Mouse (Mus musculus): ENCODE results near the gene Tcaf2. TPM values are rescaled to one million over a fixed set of nuclear protein-coding genes. Genes with fewer than 3 reads are reported as not detected.

Gene Tcaf2
- polyA plus RNA-seq, 1 experiment from 2014 or later: 2.1 TPM

GRCm38 (mm10) chr6:42667722-42668121 is 22.7 kb upstream of the Tcaf2 start:
- WGBS: 91% methylated on average over 2 of the region's 2 CpGs
- ATAC-seq (replicated peaks; ENCODE audit: low FRiP score): no peak
- peaks cover 2% of the 10 kb centered on the region; the same call in 1 of the 2 replicates for H3K36me3 ChIP-seq (ENCODE audit: control insufficient read depth, insufficient read depth, low read length)
- no peaks in the 10 kb centered on the region for H3K9me3 ChIP-seq (ENCODE audit: control insufficient read depth, low read length)
- H3K9ac ChIP-seq (ENCODE audit: low read length): no peak overlapping the region
- no peaks in the 10 kb centered on the region for H3K27me3 ChIP-seq (ENCODE audit: control insufficient read depth, insufficient read depth, low read length)
- H3K4me3 ChIP-seq (ENCODE audit: low read depth, low read length): no peak overlapping the region
- no peak for DNase-seq (ENCODE audit: low spot score)
- H3K4me1 ChIP-seq (replicated peaks; ENCODE audit: control insufficient read depth, insufficient read depth, low read length): no peaks in the 10 kb centered on the region
- H3K27ac ChIP-seq (ENCODE audit: low read depth, low read length): no peak overlapping the region
- H3K4me2 ChIP-seq (ENCODE audit: low read depth, low read length, severe bottlenecking): no peak overlapping the region

GRCm38 (mm10) chr6:42661739-42662138 is 16.7 kb upstream of the Tcaf2 start:
- Histone ChIP-seq H3K4me2 (ENCODE audit: low read depth, low read length, severe bottlenecking) (no peak overlapping the region), H3K9me3 (ENCODE audit: control insufficient read depth, low read length) (no peaks in the 10 kb centered on the region), H3K27me3 (ENCODE audit: control insufficient read depth, insufficient read depth, low read length) (no peaks in the 10 kb centered on the region), H3K9ac (ENCODE audit: low read length) (no peak overlapping the region), H3K4me1 (replicated peaks; ENCODE audit: control insufficient read depth, insufficient read depth, low read length) (no peaks in the 10 kb centered on the region), H3K27ac (ENCODE audit: low read depth, low read length) (no peak overlapping the region), H3K36me3 (ENCODE audit: control insufficient read depth, insufficient read depth, low read length) (no peaks in the 10 kb centered on the region), H3K4me3 (ENCODE audit: low read depth, low read length) (no peak overlapping the region)
- no peak for ATAC-seq (replicated peaks; ENCODE audit: low FRiP score)
- no peak for DNase-seq (ENCODE audit: low spot score)
- WGBS: 73% methylated on average over 2 of the region's 2 CpGs

GRCm38 (mm10) chr6:42634393-42634792 is 10.7 kb downstream of the Tcaf2 start:
- no peaks in the 10 kb centered on the region for H3K27me3 ChIP-seq (ENCODE audit: control insufficient read depth, insufficient read depth, low read length)
- no peak overlapping the region for H3K27ac ChIP-seq (ENCODE audit: low read depth, low read length)
- ATAC-seq (replicated peaks; ENCODE audit: low FRiP score): no peak
- DNase-seq (ENCODE audit: low spot score): no peak
- H3K4me1 ChIP-seq (replicated peaks; ENCODE audit: control insufficient read depth, insufficient read depth, low read length): no peaks in the 10 kb centered on the region
- no peaks in the 10 kb centered on the region for H3K9me3 ChIP-seq (ENCODE audit: control insufficient read depth, low read length)
- 91% methylated on average over 5 of the region's 5 CpGs for WGBS
- H3K36me3 ChIP-seq (ENCODE audit: control insufficient read depth, insufficient read depth, low read length): no peaks in the 10 kb centered on the region
- no peak overlapping the region for H3K4me2 ChIP-seq (ENCODE audit: low read depth, low read length, severe bottlenecking)
- H3K4me3 ChIP-seq (ENCODE audit: low read depth, low read length): no peak overlapping the region
- no peak overlapping the region for H3K9ac ChIP-seq (ENCODE audit: low read length)

- H3K4me2 ChIP-seq (ENCODE audit: low read depth, low read length, severe bottlenecking): no peak overlapping the region
- no peaks in the 10 kb centered on the region for H3K9me3 ChIP-seq (ENCODE audit: control insufficient read depth, low read length)
- H3K9ac ChIP-seq (ENCODE audit: low read length): no peak overlapping the region
- H3K4me1 ChIP-seq (replicated peaks; ENCODE audit: control insufficient read depth, insufficient read depth, low read length): no peaks in the 10 kb centered on the region
- DNase-seq (ENCODE audit: low spot score): no peak
- WGBS: 78% methylated on average over 4 of the region's 4 CpGs
- no peak for ATAC-seq (replicated peaks; ENCODE audit: low FRiP score)
- H3K36me3 ChIP-seq (ENCODE audit: control insufficient read depth, insufficient read depth, low read length): no peaks in the 10 kb centered on the region
- H3K27ac ChIP-seq (ENCODE audit: low read depth, low read length): no peak overlapping the region
- no peaks in the 10 kb centered on the region for H3K27me3 ChIP-seq (ENCODE audit: control insufficient read depth, insufficient read depth, low read length)
- no peak overlapping the region for H3K4me3 ChIP-seq (ENCODE audit: low read depth, low read length)
Observed at GRCm38 (mm10) chr6:42631395-42631794, 13.7 kb downstream of the Tcaf2 start.

- ATAC-seq (replicated peaks; ENCODE audit: low FRiP score): no peak
- no peaks in the 10 kb centered on the region for H3K36me3 ChIP-seq (ENCODE audit: control insufficient read depth, insufficient read depth, low read length)
- H3K4me3 ChIP-seq (ENCODE audit: low read depth, low read length): no peak overlapping the region
- H3K27ac ChIP-seq (ENCODE audit: low read depth, low read length): no peak overlapping the region
- no peak overlapping the region for H3K9ac ChIP-seq (ENCODE audit: low read length)
- WGBS: 79% methylated on average over 2 of the region's 2 CpGs
- H3K4me2 ChIP-seq (ENCODE audit: low read depth, low read length, severe bottlenecking): no peak overlapping the region
- H3K4me1 ChIP-seq (replicated peaks; ENCODE audit: control insufficient read depth, insufficient read depth, low read length): no peaks in the 10 kb centered on the region
- no peak for DNase-seq (ENCODE audit: low spot score)
- H3K9me3 ChIP-seq (ENCODE audit: control insufficient read depth, low read length): no peaks in the 10 kb centered on the region
- H3K27me3 ChIP-seq (ENCODE audit: control insufficient read depth, insufficient read depth, low read length): no peaks in the 10 kb centered on the region
Observed at GRCm38 (mm10) chr6:42616904-42617303, 28.1 kb downstream of the Tcaf2 start.

- Histone ChIP-seq H3K4me1 (replicated peaks; ENCODE audit: control insufficient read depth, insufficient read depth, low read length) (no peaks in the 10 kb centered on the region), H3K4me3 (ENCODE audit: low read depth, low read length) (no peak overlapping the region), H3K9me3 (ENCODE audit: control insufficient read depth, low read length) (no peaks in the 10 kb centered on the region), H3K36me3 (ENCODE audit: control insufficient read depth, insufficient read depth, low read length) (no peaks in the 10 kb centered on the region), H3K27me3 (ENCODE audit: control insufficient read depth, insufficient read depth, low read length) (no peaks in the 10 kb centered on the region), H3K9ac (ENCODE audit: low read length) (no peak overlapping the region), H3K4me2 (ENCODE audit: low read depth, low read length, severe bottlenecking) (no peak overlapping the region), H3K27ac (ENCODE audit: low read depth, low read length) (no peak overlapping the region)
- no peak for ATAC-seq (replicated peaks; ENCODE audit: low FRiP score)
- no peak for DNase-seq (ENCODE audit: low spot score)
Observed at GRCm38 (mm10) chr6:42612218-42612617, 32.8 kb downstream of the Tcaf2 start.

GRCm38 (mm10) chr6:42610954-42611522 is 34.0 kb downstream of the Tcaf2 start:
- no peaks in the 10 kb centered on the region for H3K36me3 ChIP-seq (ENCODE audit: control insufficient read depth, insufficient read depth, low read length)
- WGBS: 78% methylated on average over 4 of the region's 4 CpGs
- no peak for DNase-seq (ENCODE audit: low spot score)
- no peak overlapping the region for H3K4me3 ChIP-seq (ENCODE audit: low read depth, low read length)
- H3K27me3 ChIP-seq (ENCODE audit: control insufficient read depth, insufficient read depth, low read length): no peaks in the 10 kb centered on the region
- no peaks in the 10 kb centered on the region for H3K4me1 ChIP-seq (replicated peaks; ENCODE audit: control insufficient read depth, insufficient read depth, low read length)
- ATAC-seq (replicated peaks; ENCODE audit: low FRiP score): no peak
- no peak overlapping the region for H3K27ac ChIP-seq (ENCODE audit: low read depth, low read length)
- no peak overlapping the region for H3K4me2 ChIP-seq (ENCODE audit: low read depth, low read length, severe bottlenecking)
- no peaks in the 10 kb centered on the region for H3K9me3 ChIP-seq (ENCODE audit: control insufficient read depth, low read length)
- H3K9ac ChIP-seq (ENCODE audit: low read length): no peak overlapping the region

- WGBS: 72% methylated on average over 4 of the region's 4 CpGs
- H3K36me3 ChIP-seq (ENCODE audit: control insufficient read depth, insufficient read depth, low read length): no peaks in the 10 kb centered on the region
Observed at GRCm38 (mm10) chr6:42597592-42597991, 47.5 kb downstream of the Tcaf2 start, which contains the start of gene Tcaf3. Gene Tcaf3 (minus strand): TSS chr6:42597692.

GRCm38 (mm10) chr6:42593138-42593882 is 51.7 kb downstream of the Tcaf2 start:
- 73% methylated on average over 17 of the region's 17 CpGs for WGBS
- no peak for DNase-seq (ENCODE audit: low spot score)
- Histone ChIP-seq H3K27ac (ENCODE audit: low read depth, low read length) (no peak overlapping the region), H3K27me3 (ENCODE audit: control insufficient read depth, insufficient read depth, low read length) (no peaks in the 10 kb centered on the region), H3K4me1 (replicated peaks; ENCODE audit: control insufficient read depth, insufficient read depth, low read length) (no peaks in the 10 kb centered on the region), H3K4me2 (ENCODE audit: low read depth, low read length, severe bottlenecking) (no peak overlapping the region), H3K9me3 (ENCODE audit: control insufficient read depth, low read length) (no peaks in the 10 kb centered on the region), H3K36me3 (ENCODE audit: control insufficient read depth, insufficient read depth, low read length) (no peaks in the 10 kb centered on the region), H3K4me3 (ENCODE audit: low read depth, low read length) (no peak overlapping the region), H3K9ac (ENCODE audit: low read length) (no peak overlapping the region)
- no peak for ATAC-seq (replicated peaks; ENCODE audit: low FRiP score)

More at GRCm38 (mm10) chr6:42597592-42597991, 47.5 kb downstream of the Tcaf2 start, which contains the start of gene Tcaf3:
- H3K4me3 ChIP-seq (ENCODE audit: low read depth, low read length): no peak within 1 kb of the TSS
- no peak for DNase-seq (ENCODE audit: low spot score)
- H3K27ac ChIP-seq (ENCODE audit: low read depth, low read length): no peak within 1 kb of the TSS
- H3K9ac ChIP-seq (ENCODE audit: low read length): no peak within 1 kb of the TSS
- ATAC-seq (replicated peaks; ENCODE audit: low FRiP score): no peak
- no peaks in the 10 kb centered on the region for H3K9me3 ChIP-seq (ENCODE audit: control insufficient read depth, low read length)
- H3K27me3 ChIP-seq (ENCODE audit: control insufficient read depth, insufficient read depth, low read length): no peaks in the 10 kb centered on the region
- no peak within 1 kb of the TSS for H3K4me2 ChIP-seq (ENCODE audit: low read depth, low read length, severe bottlenecking)
- no peaks in the 10 kb centered on the region for H3K4me1 ChIP-seq (replicated peaks; ENCODE audit: control insufficient read depth, insufficient read depth, low read length)
